Mouse (Mus musculus): ENCODE data around the gene Pnlip. TPM values are rescaled to one million over a fixed set of nuclear protein-coding genes. Genes with fewer than 3 reads are reported as not detected.

The Pnlip gene
- polyA plus RNA-seq, 1 experiment from 2014 or later: not detected

Other genes with a start within 250 kb of the Pnlip start
- gene Gfra1, start 196.6 kb upstream of the Pnlip start, polyA plus RNA-seq (2014; fragmentation: Nextera tagmentation; extraction: Ambion mirVana): 38.1 and 70.1 TPM in 2 replicates
- gene Ccdc172, start 140.5 kb upstream of the Pnlip start, polyA plus RNA-seq (2014; fragmentation: Nextera tagmentation; extraction: Ambion mirVana): not detected in 2 replicates
- gene Pnliprp1, start 76.4 kb downstream of the Pnlip start, polyA plus RNA-seq (2014; fragmentation: Nextera tagmentation; extraction: Ambion mirVana): 0.53 and 0.87 TPM in 2 replicates
- gene Pnliprp2, start 107.2 kb downstream of the Pnlip start, polyA plus RNA-seq (2014; fragmentation: Nextera tagmentation; extraction: Ambion mirVana): 0.18 and 0.36 TPM in 2 replicates
- gene 1700019N19Rik, start 142.0 kb downstream of the Pnlip start, polyA plus RNA-seq (2014; fragmentation: Nextera tagmentation; extraction: Ambion mirVana): not detected in 2 replicates

All from kidney, embryonic 14.5 days (tissue).